Mouse (Mus musculus) c-Kit-positive CD71-positive TER-119-positive erythroid progenitor cells, embryonic 14.5 days (primary cell): Measurements from ENCODE around the gene Ttll11.
A peak's percentile ranks its signal among the peaks of the same experiment; 100 is the strongest.

Source experiments
- DNase-seq: peaks from one replicate; pipeline ENCODE4 v3.0.0-alpha.2; 2013; ENCODE audit warnings: low spot score

The Ttll11 gene

DNA sequence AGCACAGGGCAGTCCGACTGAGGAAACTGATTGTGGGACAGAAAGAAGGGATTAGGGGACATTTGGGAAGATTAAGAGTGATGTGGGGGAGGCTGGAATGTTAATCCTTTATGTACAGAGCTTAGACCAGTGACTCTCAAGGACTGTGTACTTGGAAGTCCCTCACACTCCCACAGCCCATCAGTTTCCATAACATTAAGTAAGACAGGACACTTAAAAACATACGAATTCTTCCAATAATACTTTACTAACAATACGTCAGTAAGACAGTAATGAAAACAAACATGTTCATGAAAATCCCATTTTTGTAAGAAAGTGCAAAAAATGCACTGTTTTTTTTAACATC is 127.6 kb downstream of the Ttll11 start:
- DNase-seq: no peak

DNA sequence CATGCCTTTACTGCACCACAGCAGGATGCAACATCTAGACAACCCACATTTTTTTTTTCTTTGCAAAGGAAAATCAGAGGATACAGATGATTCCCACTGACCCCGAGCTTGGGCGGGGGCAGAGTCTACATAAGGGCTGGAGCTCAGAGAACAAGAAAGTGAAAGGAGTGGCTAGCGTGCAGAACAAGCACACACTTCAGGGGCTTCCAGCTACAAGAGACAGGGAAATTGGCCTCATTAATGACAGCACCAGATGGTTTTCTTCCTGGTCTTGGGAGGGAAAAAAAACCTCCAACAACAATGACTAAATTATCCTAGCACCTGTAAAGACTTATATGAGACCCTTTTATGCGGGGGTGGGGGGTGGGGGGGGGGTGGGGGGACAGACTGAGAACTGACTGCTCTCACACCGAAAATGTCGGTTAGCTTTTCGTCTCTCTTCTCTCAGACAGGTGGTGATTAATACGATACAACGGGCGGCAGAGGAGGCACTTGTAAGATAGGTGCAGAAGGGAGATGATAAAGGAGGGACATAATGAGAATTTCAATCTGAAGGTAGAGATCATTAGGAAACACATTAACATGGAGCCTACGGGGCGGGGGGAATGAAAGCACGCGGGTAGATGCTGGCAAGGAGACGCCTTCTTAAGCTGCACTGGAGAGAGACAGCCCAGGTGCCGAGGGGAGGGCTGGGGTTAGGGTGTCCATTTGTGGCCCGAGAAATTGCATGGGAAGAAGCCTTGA is 128.1 kb downstream of the Ttll11 start:
- DNase-seq: no peak

DNA sequence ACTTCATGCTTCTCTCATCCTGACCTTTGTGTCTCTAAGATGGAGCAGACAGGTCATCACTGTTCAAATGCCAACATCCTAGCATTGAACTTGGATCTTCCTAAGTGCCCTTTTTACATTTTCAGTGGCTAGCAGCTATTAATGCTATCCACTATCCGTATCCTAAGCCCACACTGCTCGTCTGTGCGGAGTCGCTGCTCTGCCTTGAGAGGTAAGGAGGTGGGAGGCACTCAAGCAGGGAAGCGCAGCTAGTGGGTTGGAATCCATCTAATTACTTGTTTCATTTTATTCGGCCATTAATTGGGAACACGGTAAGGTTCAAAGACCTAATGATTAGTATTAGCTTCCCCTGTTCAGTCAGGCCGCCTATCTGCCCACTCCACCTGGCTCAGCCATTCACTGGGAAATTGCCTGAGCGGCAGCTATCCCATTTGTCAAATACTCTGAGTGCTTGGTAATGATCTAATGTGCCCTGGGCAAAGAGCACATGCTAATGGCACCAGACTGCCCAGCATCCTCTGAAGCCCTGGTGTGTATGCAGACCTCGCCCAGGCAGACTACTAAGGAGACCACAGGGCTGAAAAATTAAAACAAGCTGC is 130.0 kb downstream of the Ttll11 start:
- DNase-seq: no peak

DNA sequence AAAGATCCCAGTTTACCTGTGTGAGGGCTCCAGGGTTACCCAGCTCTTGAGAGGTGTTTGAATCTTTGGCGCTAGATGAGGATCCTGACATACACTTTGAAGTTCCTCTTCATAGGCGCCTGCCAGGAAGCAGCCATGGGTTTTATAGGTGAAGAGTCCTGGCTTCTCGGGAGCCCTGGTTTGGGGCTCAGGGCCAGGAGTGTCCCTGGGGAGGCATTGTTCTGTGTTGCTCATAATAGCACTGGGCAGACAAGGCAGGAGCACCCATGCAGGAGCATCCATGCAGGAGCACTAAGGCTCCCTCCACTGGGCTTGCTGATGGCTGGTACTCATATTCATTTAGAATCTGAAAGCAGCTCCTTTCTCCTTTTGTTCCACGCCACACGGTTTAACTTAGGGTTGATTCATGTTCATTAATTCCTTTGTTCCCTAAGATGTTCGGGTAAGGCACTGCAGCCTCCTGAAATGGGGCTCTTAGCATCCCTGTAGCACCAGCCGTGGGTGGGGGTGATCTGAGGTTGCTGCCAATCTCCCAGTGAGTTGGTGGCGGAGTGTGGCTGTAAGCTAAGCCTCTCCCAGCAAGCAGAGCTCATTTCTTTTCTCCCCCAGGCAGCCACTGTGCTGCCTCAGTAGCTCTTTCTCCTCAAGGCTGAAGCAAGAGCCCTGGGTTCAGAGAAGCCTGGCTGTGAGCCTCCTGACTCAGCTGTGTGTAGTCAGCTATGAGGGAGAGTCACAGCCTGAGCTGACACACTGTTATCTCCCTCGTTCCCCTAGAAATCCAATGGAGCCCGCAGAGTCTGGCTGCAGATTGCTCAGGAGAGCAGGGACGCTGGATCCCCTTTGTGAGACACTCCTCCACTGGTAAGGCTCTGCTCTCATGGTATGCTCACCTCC is 133.9 kb downstream of the Ttll11 start:
- no peak for DNase-seq

DNA sequence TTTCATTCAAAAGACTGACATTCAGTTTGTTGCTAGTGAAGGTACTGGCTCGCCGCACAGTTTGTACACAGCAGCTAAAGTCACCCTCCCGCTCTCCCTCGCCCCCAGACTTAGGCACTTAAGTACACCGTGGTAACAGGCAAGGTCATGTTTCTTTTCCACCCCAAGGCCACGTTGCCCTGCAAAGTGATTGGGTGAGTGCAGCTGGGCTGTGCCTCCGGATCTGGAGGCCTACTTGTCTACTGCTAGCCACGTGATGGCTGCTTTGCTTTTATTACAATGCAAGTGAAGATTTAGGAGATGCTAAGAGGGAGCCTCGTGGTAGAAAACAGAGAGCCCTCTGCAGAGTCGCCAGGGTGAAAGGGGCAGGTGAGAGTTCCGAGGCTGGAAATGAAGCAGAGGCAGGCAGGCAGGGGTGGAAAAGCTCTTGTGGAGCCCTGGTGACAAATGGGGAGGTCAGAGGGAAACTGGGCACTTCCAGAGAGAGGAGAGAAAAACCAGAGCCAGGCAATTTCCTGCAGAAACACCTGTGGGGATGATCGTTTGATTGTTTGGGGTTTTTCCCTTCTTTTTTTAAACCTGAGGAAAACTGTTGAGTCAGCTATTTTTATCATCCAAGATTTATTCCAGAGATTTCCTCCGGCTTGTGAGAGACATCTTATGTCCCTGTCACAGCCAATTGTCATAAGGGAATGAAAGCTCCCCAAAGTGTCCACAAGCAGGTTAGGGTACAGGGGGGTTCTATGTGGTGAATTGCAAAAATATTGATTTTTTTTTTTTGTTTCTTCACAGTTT is 135.6 kb downstream of the Ttll11 start:
- no peak for DNase-seq

DNA sequence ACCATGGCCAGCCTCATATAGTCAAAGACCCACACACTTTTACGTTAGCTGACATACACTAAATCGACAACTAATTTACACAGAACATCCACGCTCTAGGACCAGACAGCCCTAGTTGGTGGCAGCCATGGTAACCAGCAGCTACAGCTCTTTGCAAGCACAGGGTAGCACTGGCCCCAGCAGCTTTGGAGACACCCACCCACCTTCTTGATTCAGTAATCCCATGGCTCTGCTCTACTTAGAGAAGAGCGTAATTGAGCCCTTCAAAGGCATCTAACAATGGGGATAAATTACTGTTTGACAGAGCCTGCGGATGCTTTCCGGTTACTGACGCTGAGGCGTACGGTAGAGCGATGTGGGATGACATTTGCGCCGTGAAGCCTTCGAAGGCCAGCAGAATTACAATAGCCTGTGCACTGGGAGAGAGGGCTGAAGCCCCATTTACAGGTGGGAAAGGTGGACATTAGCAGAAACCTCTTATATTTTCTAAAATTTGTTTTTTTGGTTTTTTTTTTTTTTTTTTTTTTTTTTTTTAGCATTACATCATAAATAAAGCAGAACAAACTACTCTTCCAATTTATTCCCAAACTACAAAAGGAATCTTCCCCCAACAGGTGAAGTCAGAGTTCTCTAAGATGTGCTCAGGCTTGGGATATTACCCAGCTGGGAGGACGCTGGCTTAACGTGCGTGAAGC is 136.8 kb downstream of the Ttll11 start:
- no peak for DNase-seq

DNA sequence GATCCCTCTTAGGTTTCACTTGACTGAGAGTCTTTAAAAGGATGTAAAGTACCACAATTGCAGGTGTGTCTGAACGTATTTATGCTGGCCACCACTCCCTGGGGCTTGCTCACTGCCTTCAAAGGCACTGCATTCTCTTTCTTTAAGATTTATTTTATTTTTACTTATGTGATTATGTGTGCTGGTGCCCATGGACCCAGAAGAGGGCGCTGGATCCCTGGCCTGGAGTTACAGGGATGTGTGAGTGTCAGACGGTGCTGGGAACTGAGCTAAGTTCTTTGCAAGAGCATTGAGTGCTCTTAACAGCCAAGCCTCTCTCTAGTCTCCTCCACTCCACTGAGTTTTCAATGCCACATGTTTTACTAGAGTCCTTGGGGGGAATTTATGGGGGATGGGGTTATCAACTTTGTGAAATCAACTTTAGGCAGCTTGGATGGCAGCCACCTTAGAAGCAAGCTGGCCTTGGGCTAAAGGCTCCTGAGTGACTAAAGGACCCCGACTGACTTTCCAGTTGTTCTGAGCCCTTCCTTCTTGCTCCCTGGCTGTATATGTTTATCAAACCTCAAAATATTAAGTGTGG is 137.8 kb downstream of the Ttll11 start:
- DNase-seq: no peak

DNA sequence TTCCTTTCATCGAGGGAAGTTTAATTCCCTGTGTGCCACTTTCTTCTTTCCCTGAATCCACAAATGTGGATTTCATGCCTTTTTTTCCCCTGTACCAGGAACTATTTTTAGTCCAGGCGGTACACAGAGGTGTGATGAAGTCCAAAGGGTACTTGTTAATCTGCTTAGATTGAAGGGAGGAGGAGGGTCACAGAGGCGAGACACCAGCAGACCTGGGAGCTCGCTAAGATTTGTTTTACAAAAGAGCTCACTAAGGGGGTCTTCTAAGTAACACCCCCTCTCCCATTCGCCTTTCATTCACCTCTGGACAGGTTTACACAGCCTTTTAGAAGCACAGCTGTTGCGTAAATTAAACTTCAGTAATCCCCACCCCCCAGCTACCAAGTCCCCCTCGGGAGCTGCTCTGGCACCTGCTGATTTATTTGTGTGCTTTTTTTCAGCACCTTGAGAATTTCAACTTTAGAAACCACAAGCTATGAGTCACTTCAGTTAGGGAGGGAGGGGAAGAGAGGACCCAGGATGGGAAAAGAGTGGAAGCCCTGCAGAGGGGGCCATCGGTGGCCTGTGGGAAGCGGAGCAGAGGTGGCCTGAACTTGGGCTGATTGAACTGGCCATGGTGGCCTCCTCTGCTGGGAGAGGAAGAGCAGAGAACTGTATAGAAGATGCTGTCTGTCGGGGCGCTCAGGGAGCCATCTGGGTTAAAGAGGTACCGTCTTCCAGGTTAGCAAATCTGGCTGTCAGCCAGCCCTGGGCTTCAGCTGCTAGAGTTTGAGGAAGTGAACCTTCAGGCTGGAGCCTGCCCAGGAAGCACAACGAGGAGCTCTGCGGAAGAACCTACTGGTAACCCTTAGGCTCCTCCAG is 138.5 kb downstream of the Ttll11 start:
- no peak for DNase-seq

DNA sequence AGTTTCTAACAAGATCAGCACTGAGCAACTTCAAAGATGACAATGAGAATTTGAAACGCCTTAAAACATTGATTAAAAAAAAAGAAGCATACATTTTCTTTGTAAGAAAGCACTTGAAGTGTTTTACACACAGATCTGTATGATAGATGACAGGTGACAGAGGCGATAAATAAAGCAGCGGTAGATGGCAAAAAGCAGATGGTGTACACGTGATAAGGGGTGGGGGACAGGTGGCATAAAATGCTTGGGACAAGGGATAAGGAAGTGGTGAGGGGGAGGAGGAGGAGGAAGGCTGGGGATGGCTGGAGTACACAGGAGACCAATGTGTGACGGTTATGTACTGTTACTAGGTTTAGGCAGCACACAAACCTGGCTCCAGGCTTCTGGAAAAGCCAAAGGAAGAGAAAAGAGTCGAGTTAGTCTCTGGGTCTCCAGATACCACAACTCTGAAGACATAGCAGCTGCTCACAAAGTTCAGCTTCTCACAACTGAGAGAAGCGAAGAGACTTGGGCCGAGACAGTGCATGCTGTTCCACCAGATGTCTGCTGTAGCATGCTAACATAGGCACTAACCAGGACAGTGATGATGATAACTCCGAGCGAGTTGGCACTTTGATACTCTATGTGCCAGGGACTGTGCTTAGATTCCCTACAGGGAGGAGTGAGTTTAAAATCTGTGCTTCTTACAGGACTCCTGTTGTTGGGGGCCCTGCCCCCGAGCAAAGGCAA is 140.8 kb downstream of the Ttll11 start:
- DNase-seq: no peak

DNA sequence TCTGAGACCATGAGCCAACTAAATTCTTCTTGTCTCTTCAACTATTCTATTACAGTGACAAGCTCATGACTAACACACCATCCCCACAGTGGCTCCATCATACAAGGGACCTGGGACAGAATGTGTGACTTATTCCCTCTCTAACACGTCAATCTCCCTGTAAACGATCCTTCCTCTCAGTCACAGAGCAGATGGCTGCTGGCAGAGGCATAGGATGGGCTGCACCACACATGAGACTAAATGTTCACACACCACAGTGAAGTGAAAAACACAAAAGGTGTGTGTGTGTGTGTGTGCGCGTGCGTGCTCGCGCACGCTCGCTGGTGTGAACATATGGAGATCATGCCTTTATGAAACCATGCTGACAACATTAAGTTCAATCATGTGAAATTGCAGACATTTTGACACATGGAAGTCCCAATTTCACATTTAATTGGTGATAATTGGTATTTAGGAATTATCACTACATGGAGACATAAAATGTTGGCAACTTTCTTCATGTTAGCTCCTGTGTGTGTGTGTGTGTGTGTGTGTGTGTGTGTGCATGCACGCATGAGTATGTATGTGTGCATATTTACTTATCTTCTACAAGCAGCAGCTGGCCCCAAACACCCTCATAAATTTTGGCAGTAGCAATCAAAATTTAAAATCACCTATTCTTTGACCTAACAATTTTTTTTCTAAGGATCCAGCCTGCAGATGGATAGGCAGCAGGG is 145.4 kb downstream of the Ttll11 start:
- DNase-seq: no peak

DNA sequence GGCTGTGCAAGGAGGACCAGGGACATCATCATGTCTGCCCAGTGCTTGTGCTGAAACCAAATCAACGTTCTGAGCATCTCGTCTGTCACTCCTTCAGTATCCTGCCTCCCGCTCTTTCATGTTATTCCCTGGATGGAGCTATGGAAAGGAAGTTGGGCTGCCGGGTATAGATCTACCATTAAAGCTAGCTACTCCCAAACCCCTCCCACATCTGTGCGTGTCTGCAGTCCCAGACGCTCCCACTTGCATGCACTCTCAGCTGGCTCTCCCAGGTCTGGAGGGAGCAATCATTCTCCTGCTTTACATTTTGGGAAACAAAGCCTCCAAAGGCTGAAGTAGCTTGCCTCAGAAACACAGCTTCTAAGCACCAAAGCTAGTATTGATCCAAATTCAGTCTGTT is 146.2 kb downstream of the Ttll11 start:
- no peak for DNase-seq

DNA sequence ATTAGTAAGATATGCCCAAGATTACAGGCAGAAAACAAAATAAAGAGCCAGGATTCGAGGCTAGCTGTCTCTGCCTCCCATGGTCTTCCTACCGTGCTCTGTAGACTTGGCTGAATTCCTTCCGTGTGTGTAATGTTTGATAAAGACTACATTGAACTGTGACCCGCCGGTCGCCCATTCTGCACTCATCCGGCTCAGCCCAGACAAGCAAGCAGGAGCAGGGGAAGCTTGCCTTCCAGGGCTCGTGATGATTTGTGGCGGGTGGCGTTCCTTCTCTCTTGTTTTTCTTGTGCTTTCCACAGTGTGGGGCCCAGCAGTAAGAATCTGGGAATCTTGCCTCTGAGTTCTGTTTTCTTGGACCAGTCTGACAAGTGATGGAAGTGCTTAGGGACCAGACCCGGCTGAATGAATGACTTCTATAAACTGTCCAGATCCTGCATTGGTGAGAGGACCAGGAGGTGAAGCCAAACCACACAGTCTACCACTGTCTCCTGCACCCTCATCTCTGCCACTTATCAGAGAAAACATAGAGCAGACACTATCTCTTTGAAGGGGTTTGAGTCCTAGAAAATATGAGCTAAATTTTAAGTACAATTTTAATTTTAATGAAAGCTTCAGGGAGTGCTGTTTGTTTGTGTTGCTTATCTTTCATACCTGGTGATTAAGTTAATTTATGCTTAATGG is 146.8 kb downstream of the Ttll11 start:
- DNase-seq: peak; percentile 19

DNA sequence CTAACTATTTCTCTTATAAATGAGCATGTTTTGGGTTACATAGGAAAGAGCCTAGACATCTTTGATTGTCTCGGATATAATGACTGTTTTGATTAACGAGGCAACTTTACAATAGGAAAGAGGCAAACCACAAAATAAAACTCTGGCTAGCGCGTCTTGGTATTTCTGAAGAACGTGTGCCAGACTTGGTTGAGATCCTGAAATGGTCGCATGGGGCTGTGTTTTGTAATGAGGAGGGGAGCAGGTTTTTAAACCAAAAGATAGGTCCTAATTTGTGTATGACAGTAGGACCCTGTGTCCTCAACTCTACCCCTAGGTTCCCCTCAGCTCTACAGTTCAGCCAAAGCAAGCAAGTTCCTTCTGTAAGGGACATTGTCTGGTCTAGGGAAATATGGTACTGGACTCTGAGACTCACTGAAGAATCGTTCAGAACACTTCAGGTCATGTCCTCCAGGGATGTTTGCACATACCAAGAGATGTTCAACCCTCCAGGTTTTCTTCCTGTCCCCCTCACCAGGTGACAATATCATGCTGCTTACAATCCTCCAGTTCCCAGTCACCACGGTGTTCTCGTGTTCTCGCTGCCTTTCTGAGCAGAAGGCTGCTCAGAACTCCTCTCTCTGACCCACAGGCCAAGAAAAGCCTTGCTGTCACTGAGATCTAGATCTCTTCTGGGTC is 147.7 kb downstream of the Ttll11 start:
- DNase-seq: peak; percentile 9

DNA sequence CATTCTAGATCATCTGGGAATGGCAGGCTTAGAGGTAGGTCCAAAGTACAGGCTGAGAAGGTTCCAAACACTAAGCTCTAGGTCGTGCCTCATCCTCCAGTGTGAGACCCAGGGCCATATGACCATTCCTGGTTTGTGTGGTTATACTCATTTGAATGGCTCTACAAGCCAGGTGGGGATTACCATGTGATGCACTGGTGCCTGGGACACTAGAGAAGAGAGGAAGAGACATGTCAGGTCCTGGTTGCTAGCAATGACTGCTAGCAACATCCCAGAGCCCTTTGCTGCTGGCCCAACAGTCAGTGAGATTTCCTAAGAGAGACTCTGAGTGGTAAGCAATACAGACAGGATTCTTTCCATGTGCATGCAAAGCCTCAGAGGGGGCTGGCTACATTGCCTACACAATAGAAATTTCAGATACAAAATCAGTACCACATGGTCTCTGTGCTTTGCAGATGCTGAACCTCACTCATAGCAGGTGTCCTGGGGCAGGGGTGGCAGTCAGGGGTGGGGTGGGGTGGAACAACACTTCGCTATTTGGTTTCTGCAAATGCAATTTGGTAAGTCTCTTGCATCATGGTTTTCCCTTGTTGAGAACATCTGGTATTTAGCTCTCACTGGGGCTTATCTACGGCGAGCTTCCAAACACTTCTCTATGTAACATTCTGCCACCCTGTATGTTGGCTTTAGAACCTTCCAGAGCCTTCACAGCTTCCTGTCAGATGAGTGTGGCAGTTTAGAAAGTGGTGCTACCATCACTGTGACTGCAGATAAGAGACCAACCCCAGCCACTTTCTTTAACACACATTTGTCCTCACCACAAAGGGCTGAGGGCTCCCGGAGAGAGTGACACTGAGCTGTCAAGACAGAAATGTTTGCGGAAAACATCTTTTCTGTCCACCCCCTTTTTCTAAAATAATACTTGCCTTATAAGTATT is 148.5 kb downstream of the Ttll11 start:
- peak; percentile 52 for DNase-seq

DNA sequence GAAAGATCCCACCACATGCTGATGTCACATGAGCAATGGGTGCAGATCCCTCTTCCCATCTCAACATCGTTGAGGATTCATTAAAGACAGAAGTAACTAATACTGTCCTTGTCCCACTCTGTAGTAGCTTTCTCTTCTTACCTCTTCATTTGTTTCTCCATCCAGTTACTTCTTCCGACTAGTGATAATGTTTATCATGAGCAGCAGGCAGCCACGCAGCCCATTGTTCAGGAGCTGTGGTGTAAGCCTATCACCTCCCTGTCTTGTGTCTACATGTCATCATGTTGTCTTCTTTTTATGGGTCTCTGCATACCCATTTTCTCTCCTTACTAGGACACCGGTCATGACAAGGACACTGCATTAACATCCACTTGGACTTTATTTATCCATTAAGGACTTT is 150.6 kb downstream of the Ttll11 start:
- no peak for DNase-seq

DNA sequence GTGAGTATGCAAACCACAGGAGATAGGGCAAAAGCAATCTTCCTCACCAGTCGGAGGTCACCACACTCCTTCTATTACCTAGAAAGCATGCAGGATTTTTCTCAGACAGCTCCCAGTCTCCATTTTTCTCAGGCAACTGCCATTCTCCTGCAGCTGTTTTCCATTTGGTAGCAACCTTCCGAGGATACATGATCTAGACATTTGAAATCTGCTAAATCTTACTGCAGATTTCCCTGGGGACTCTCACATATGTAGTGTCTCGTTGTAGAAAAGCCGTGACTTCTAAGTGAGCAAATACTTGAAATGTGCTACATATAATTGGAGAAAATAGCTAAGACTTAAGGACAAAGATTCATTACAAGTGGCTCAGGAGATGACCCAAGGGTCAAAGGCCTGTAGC is 151.8 kb downstream of the Ttll11 start:
- no peak for DNase-seq

DNA sequence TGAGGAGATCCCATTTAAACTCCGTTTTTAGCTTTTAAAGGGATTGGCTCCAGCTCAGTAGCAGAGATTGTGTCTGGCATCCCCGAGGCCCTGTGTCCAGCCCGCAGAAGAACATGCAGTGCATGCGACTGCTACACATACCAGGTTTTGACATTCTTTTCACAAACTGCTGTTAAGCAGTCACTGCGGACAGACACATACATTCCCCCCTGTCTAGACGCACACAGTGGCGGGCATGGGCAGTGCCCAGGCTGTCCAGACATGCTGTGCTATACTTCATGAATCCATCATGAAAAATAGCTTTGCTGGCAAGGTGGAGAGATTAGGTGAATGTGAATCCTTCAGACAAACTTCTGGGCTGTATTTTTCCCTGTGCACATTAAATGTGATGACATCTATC is 154.6 kb downstream of the Ttll11 start:
- DNase-seq: no peak
